Mouse (Mus musculus) intestine, postnatal 0 days (tissue): ENCODE data around the gene Sept7. TPM values are rescaled to one million over a fixed set of nuclear protein-coding genes. Genes with fewer than 3 reads are reported as not detected.

Source experiments
- ATAC-seq: fragments of 200-750 bp; cut with Nextera tagmentation; 2 replicates; pipeline ENCODE4 v1.8.0; 2017; ENCODE audit warnings: mild to moderate bottlenecking, moderate TSS enrichment, moderate library complexity
- H3K27ac ChIP-seq: fragments of 300-500 bp; sonication (generic); 2 replicates; pipeline ENCODE4 v1.5.1; 2014; ENCODE audit warnings: mild to moderate bottlenecking, low read depth, low read length, moderate library complexity
- H3K27me3 ChIP-seq: fragments of 300-500 bp; sonication (generic); replicated peaks from 2 replicates; pipeline ENCODE4 v1.6.1; 2014; ENCODE audit warnings: low read length, mixed read lengths; ENCODE audit not compliant: control insufficient read depth, insufficient read depth
- H3K36me3 ChIP-seq: fragments of 300-500 bp; sonication (generic); 2 replicates; pipeline ENCODE4 v1.6.1; 2014; ENCODE audit warnings: mild to moderate bottlenecking, moderate library complexity; ENCODE audit not compliant: control insufficient read depth, insufficient read depth
- H3K4me1 ChIP-seq: fragments of 300-500 bp; sonication (generic); replicated peaks from 2 replicates; pipeline ENCODE4 v1.6.1; 2014; ENCODE audit warnings: antibody characterized with exemption, low read length, mixed read lengths; ENCODE audit not compliant: control insufficient read depth, insufficient read depth
- H3K4me2 ChIP-seq: fragments of 300-500 bp; sonication (generic); replicated peaks from 2 replicates; pipeline ENCODE4 v1.6.1; 2014; ENCODE audit warnings: low read depth, mild to moderate bottlenecking, moderate library complexity
- H3K4me3 ChIP-seq: fragments of 300-500 bp; sonication (generic); 2 replicates; pipeline ENCODE4 v1.5.1; 2014; ENCODE audit warnings: low read depth, low read length
- H3K9ac ChIP-seq: fragments of 300-500 bp; sonication (generic); 2 replicates; pipeline ENCODE4 v1.6.1; 2014; ENCODE audit warnings: mild to moderate bottlenecking, low read depth, low read length
- H3K9me3 ChIP-seq: fragments of 300-500 bp; sonication (generic); 2 replicates; pipeline ENCODE4 v1.6.1; 2016; ENCODE audit warnings: mixed run types; ENCODE audit not compliant: control insufficient read depth
- CTCF ChIP-seq: sonication (generic); IDR thresholded peaks from 2 replicates; pipeline ENCODE4 v1.5.1; 2016; ENCODE audit warnings: low read depth, mild to moderate bottlenecking, control low read depth, antibody characterized with exemption, moderate library complexity
- WGBS: fragments of 180-500 bp; shearing (Covaris S2); extraction: QIAGEN DNeasy Blood & Tissue Kit; methylation state at CpG from one replicate; pipeline ENCODE4 v1.1.7; 2014; 5-methylcytosine and 5-hydroxymethylcytosine counted together
- polyA plus RNA-seq: library from polyadenylated mRNA; unstranded; fragments of >200 nt; fragmentation: Nextera tagmentation; extraction: Ambion mirVana; gene quantifications from 2 replicates; pipeline ENCODE4 v1.2.1, GENCODE M21; 2015

Gene Sept7
- polyA plus RNA-seq, 1 experiment from 2014 or later = 147 TPM

DNA sequence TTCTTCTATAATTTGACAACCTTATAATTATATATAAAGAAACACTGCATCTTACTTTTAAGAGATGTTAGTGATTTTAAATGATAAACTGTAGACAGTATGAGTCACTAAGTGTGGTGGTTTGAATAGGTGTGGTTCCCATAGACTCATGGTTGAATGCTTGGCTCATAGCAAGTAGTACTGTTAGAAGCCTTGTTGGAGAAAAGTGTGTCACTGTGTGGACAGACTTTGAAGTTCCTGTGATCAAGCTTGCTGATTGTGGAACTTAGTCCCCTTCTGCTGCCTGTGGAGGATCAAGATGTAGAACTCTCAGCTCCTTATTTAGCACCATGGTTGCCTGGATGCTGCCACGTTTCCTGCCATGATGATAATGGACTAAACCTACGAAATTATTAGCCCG is 14.9 kb downstream of the Sept7 start:
- Histone ChIP-seq H3K27me3 (no peaks in the 10 kb centered on the region), H3K4me1 (no peaks in the 10 kb centered on the region), H3K27ac (no peak overlapping the region), H3K36me3 (peaks cover 6% of the 10 kb centered on the region; the same call in 1 of the 2 replicates), H3K4me2 (no peak overlapping the region), H3K4me3 (no peak overlapping the region), H3K9ac (no peak overlapping the region), H3K9me3 (no peaks in the 10 kb centered on the region)
- ATAC-seq = no peak
- TF ChIP-seq CTCF = no peak
- WGBS = 93% methylated on average over 3 of the region's 3 CpGs

- ATAC-seq = no peak
- TF ChIP-seq CTCF = no peak
- H3K36me3 ChIP-seq = peaks cover 6% of the 10 kb centered on the region; the same call in 1 of the 2 replicates
- no peak overlapping the region for H3K4me3 ChIP-seq
- no peak overlapping the region for H3K4me2 ChIP-seq
- no peak overlapping the region for H3K27ac ChIP-seq
- 72% methylated on average over 2 of the region's 2 CpGs for WGBS
- H3K9me3 ChIP-seq = no peaks in the 10 kb centered on the region
- H3K27me3 ChIP-seq = no peaks in the 10 kb centered on the region
- H3K9ac ChIP-seq = no peak overlapping the region
- H3K4me1 ChIP-seq = no peaks in the 10 kb centered on the region
Observed at GRCm38 (mm10) chr9:25267574-25267973, 15.3 kb downstream of the Sept7 start.

- no peak overlapping the region for H3K27ac ChIP-seq
- no peak for TF ChIP-seq CTCF
- no peaks in the 10 kb centered on the region for H3K4me1 ChIP-seq
- no peaks in the 10 kb centered on the region for H3K9me3 ChIP-seq
- peaks cover 2% of the 10 kb centered on the region; the same call in 1 of the 2 replicates for H3K36me3 ChIP-seq
- H3K9ac ChIP-seq = no peak overlapping the region
- 90% methylated on average over 2 of the region's 2 CpGs for WGBS
- no peak overlapping the region for H3K4me2 ChIP-seq
- no peaks in the 10 kb centered on the region for H3K27me3 ChIP-seq
- no peak overlapping the region for H3K4me3 ChIP-seq
- no peak for ATAC-seq
Observed at GRCm38 (mm10) chr9:25271902-25272301, 19.7 kb downstream of the Sept7 start.

GRCm38 (mm10) chr9:25289796-25290195 is 37.6 kb downstream of the Sept7 start:
- Histone ChIP-seq H3K9me3 (no peaks in the 10 kb centered on the region), H3K4me1 (no peaks in the 10 kb centered on the region), H3K4me2 (no peak overlapping the region), H3K27ac (peak overlapping the region; percentile 65), H3K36me3 (peaks cover 12% of the 10 kb centered on the region), H3K4me3 (no peak overlapping the region), H3K27me3 (no peaks in the 10 kb centered on the region), H3K9ac (no peak overlapping the region)
- no peak for TF ChIP-seq CTCF
- whole genome bisulfite sequencing = 69% methylated on average over 1 of the region's 1 CpGs
- peak; percentile 72 for ATAC-seq

DNA sequence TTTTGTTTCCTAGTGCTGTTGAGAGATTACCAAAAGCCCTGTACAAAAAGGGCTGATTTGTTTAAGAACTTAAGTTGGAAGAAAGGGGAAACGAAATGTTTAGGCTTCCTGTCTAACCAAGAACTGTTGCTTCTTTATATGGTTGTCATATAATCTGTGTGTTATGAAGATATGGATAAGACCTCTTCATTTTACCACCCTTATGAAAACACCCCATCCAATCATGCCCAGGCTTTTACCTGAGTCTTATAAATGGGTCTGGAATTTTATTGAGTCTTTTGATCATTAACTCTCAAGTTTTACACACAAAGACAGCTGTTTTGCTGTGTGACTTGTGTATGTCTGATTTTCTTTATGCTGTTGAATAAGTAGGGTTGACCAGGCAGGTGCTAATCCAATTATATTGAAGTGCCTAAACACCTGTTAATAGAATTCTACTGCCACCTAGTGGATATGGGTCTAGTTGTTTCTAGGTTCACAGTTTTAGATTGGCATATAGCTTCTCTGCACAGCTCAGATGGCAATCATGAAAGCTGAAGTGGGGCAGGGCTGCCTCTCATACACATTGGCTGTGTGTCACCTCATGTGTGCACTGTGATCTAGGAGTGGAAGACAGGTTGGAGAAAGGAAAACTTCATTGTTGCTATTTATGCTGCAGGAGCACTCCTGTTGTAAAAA is 57.4 kb downstream of the Sept7 start:
- no peaks in the 10 kb centered on the region for H3K4me1 ChIP-seq
- H3K27ac ChIP-seq = no peak overlapping the region
- ATAC-seq = 0 out of 2 replicates have a peak, but pooled peaks have one; percentile 41
- peak; percentile 85 for TF ChIP-seq CTCF
- WGBS = 71% methylated on average over 1 of the region's 1 CpGs
- no peaks in the 10 kb centered on the region for H3K9me3 ChIP-seq
- H3K36me3 ChIP-seq = peaks cover 21% of the 10 kb centered on the region
- H3K4me2 ChIP-seq = no peak overlapping the region
- no peaks in the 10 kb centered on the region for H3K27me3 ChIP-seq
- no peak overlapping the region for H3K9ac ChIP-seq
- H3K4me3 ChIP-seq = no peak overlapping the region

- Histone ChIP-seq H3K36me3 (peaks cover 5% of the 10 kb centered on the region; the same call in 1 of the 2 replicates), H3K9ac (no peak overlapping the region), H3K4me1 (no peaks in the 10 kb centered on the region), H3K4me2 (no peak overlapping the region), H3K9me3 (no peaks in the 10 kb centered on the region), H3K4me3 (no peak overlapping the region), H3K27me3 (no peaks in the 10 kb centered on the region), H3K27ac (no peak overlapping the region)
- 63% methylated on average over 4 of the region's 4 CpGs for WGBS
- ATAC-seq = no peak
- no peak for TF ChIP-seq CTCF
Observed at GRCm38 (mm10) chr9:25314304-25314703, 62.1 kb downstream of the Sept7 start.
